Mouse (Mus musculus): ENCODE measurements around the gene Gm11060. TPM values are rescaled to one million over a fixed set of nuclear protein-coding genes. Genes with fewer than 3 reads are reported as not detected.

Gene Gm11060
- total and polyA plus RNA-seq, 2 experiments from 2014 or later: not detected

- WGBS: 56% methylated on average over 4 of the region's 4 CpGs
- Histone ChIP-seq H3K4me1 (ENCODE audit: insufficient read depth) (peaks cover 11% of the 10 kb centered on the region; the same call in 1 of the 2 replicates), H3K4me2 (ENCODE audit: low read depth) (no peak overlapping the region), H3K36me3 (ENCODE audit: insufficient read depth) (no peaks in the 10 kb centered on the region), H3K9ac (no peak overlapping the region), H3K27ac (ENCODE audit: low read depth, low read length) (no peak overlapping the region), H3K9me3 (ENCODE audit: low read length) (no peaks in the 10 kb centered on the region), H3K4me3 (ENCODE audit: low read depth, low read length) (no peak overlapping the region), H3K27me3 (ENCODE audit: insufficient read depth, low read length) (no peaks in the 10 kb centered on the region)
- TF ChIP-seq CTCF (IDR thresholded peaks at IDR 0.05; ENCODE audit: low read depth): no peak
- ATAC-seq (no peak), DNase-seq (no peak)
Observed at GRCm38 (mm10) chr2:105089083-105089482, 2.7 kb upstream of the Gm11060 start.

- no peak for TF ChIP-seq CTCF (IDR thresholded peaks at IDR 0.05; ENCODE audit: low read depth)
- WGBS: 17% methylated on average over 7 of the region's 7 CpGs
- Histone ChIP-seq H3K36me3 (ENCODE audit: insufficient read depth) (no peaks in the 10 kb centered on the region), H3K9ac (no peak overlapping the region), H3K27me3 (ENCODE audit: insufficient read depth, low read length) (no peaks in the 10 kb centered on the region), H3K4me3 (ENCODE audit: low read depth, low read length) (no peak overlapping the region), H3K4me1 (ENCODE audit: insufficient read depth) (peaks cover 11% of the 10 kb centered on the region; the same call in 1 of the 2 replicates), H3K9me3 (ENCODE audit: low read length) (no peaks in the 10 kb centered on the region), H3K4me2 (ENCODE audit: low read depth) (no peak overlapping the region), H3K27ac (ENCODE audit: low read depth, low read length) (0 out of 2 replicates have a peak overlapping the region, but pooled peaks have one; percentile 35)
- ATAC-seq: peak; percentile 80
- peak; percentile 74 for DNase-seq
Observed at GRCm38 (mm10) chr2:105089581-105090508, 2.0 kb upstream of the Gm11060 start.

DNA sequence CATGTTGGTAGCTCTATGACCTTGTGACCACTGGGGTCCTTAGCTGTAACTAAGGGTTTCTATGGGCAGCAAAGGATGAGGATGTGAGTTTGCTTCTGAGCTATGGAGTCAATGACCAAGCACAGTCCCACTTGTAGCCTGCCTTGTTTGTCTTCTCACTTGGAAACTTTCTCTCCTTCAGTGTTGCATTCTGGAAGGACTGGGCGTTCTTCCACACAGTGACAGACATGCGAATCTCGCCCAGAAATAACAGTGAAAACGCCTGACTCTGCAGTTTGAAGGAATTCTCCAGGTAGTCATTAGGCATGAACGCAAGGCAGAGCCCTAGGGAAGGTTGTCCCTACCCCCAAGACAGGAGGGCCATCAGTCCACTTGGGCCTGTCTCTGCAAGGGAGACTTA is 827 bp upstream of the Gm11060 start:
- Histone ChIP-seq H3K4me2 (ENCODE audit: low read depth) (no peak overlapping the region), H3K4me1 (ENCODE audit: insufficient read depth) (peaks cover 11% of the 10 kb centered on the region; the same call in 1 of the 2 replicates), H3K27me3 (ENCODE audit: insufficient read depth, low read length) (no peaks in the 10 kb centered on the region), H3K4me3 (ENCODE audit: low read depth, low read length) (no peak overlapping the region), H3K27ac (ENCODE audit: low read depth, low read length) (no peak overlapping the region), H3K9me3 (ENCODE audit: low read length) (no peaks in the 10 kb centered on the region), H3K36me3 (ENCODE audit: insufficient read depth) (no peaks in the 10 kb centered on the region), H3K9ac (no peak overlapping the region)
- DNase-seq (no peak), ATAC-seq (no peak)
- TF ChIP-seq CTCF (IDR thresholded peaks at IDR 0.05; ENCODE audit: low read depth): no peak
- 71% methylated on average over 5 of the region's 5 CpGs for WGBS

DNA sequence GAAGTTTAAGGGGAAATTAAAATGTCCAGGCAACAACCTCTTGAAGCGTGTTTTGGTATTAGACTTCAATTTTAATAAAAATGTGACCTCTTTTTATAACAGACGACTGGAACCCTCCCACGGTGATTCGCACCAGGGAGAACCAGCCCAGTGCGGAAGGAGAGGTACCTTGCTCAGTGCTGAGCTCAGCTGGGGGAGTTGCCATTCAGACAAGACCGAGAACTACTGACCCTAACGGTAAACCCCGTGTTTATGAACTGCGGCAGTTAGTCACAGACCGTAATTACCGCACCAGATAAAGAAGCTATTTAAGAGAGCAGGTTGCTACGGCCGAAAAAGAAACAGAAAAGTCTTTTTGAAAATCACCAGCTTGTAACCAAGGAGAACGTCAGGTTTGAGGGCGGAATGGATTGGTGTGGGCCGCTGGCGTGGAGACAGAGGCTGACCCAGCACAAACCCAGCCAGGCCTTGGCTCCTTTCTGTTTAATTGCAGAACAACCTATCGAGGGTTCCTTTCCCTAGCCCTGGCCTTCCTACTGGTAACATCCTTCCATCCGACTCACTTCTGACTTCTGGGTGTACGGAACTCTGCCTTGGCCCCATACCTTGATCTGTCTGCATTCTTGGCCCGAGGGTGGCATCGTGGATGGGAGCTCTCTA is 5.6 kb downstream of the Gm11060 start:
- DNase-seq: no peak
- Histone ChIP-seq H3K4me1 (ENCODE audit: insufficient read depth) (no peaks in the 10 kb centered on the region), H3K9ac (no peak overlapping the region), H3K4me2 (ENCODE audit: low read depth) (no peak overlapping the region), H3K9me3 (ENCODE audit: low read length) (no peaks in the 10 kb centered on the region), H3K4me3 (ENCODE audit: low read depth, low read length) (no peak overlapping the region), H3K36me3 (ENCODE audit: insufficient read depth) (no peaks in the 10 kb centered on the region), H3K27me3 (ENCODE audit: insufficient read depth, low read length) (no peaks in the 10 kb centered on the region), H3K27ac (ENCODE audit: low read depth, low read length) (no peak overlapping the region)
- no peak for TF ChIP-seq CTCF (IDR thresholded peaks at IDR 0.05; ENCODE audit: low read depth)
- no peak for ATAC-seq
- 86% methylated on average over 22 of the region's 22 CpGs for WGBS

GRCm38 (mm10) chr2:105099410-105099809 is 7.6 kb downstream of the Gm11060 start:
- no peak overlapping the region for H3K4me3 ChIP-seq (ENCODE audit: low read depth, low read length)
- H3K9ac ChIP-seq: no peak overlapping the region
- no peak for TF ChIP-seq CTCF (IDR thresholded peaks at IDR 0.05; ENCODE audit: low read depth)
- no peaks in the 10 kb centered on the region for H3K4me1 ChIP-seq (ENCODE audit: insufficient read depth)
- DNase-seq: no peak
- WGBS: 27% methylated on average over 7 of the region's 7 CpGs
- H3K27me3 ChIP-seq (ENCODE audit: insufficient read depth, low read length): no peaks in the 10 kb centered on the region
- H3K9me3 ChIP-seq (ENCODE audit: low read length): no peaks in the 10 kb centered on the region
- H3K4me2 ChIP-seq (ENCODE audit: low read depth): no peak overlapping the region
- no peak overlapping the region for H3K27ac ChIP-seq (ENCODE audit: low read depth, low read length)
- no peak for ATAC-seq
- no peaks in the 10 kb centered on the region for H3K36me3 ChIP-seq (ENCODE audit: insufficient read depth)

DNA sequence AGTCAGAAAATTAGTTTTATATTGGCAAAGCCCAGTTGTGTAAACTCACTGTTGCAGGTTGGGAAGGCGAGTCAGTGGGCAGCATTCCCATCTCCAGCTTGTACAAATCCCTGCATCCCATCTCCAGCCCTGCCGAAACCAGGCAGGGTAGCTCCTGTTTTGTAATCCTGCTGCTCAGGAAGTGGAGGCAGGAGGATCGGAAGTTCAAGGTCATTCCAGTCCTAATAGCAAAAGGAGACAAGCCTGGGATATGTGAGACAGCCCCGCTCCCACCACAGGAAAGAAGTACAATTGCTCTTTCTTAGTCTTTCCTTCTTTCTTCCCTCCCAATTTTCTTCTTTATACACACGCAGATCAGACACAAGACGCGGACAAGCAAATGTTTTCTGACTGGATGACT is 8.7 kb downstream of the Gm11060 start:
- Histone ChIP-seq H3K4me3 (ENCODE audit: low read depth, low read length) (no peak overlapping the region), H3K4me2 (ENCODE audit: low read depth) (no peak overlapping the region), H3K4me1 (ENCODE audit: insufficient read depth) (no peaks in the 10 kb centered on the region), H3K9ac (no peak overlapping the region), H3K9me3 (ENCODE audit: low read length) (no peaks in the 10 kb centered on the region), H3K27ac (ENCODE audit: low read depth, low read length) (no peak overlapping the region), H3K27me3 (ENCODE audit: insufficient read depth, low read length) (no peaks in the 10 kb centered on the region), H3K36me3 (ENCODE audit: insufficient read depth) (no peaks in the 10 kb centered on the region)
- DNase-seq (no peak), ATAC-seq (no peak)
- TF ChIP-seq CTCF (IDR thresholded peaks at IDR 0.05; ENCODE audit: low read depth): no peak
- WGBS: 43% methylated on average over 7 of the region's 7 CpGs

GRCm38 (mm10) chr2:105108703-105109158 is 16.9 kb downstream of the Gm11060 start:
- Histone ChIP-seq H3K9me3 (ENCODE audit: low read length) (no peaks in the 10 kb centered on the region), H3K4me3 (ENCODE audit: low read depth, low read length) (no peak overlapping the region), H3K4me1 (ENCODE audit: insufficient read depth) (no peaks in the 10 kb centered on the region), H3K27ac (ENCODE audit: low read depth, low read length) (no peak overlapping the region), H3K4me2 (ENCODE audit: low read depth) (no peak overlapping the region), H3K9ac (no peak overlapping the region), H3K36me3 (ENCODE audit: insufficient read depth) (no peaks in the 10 kb centered on the region), H3K27me3 (ENCODE audit: insufficient read depth, low read length) (peaks cover 26% of the 10 kb centered on the region)
- ATAC-seq: peak; percentile 94
- peak; percentile 86 for DNase-seq
- TF ChIP-seq CTCF (IDR thresholded peaks at IDR 0.05; ENCODE audit: low read depth): peak; percentile 49
- WGBS: 4% methylated on average over 6 of the region's 6 CpGs

Measured in forebrain, postnatal 0 days (tissue).